In the genomic region with DNA sequence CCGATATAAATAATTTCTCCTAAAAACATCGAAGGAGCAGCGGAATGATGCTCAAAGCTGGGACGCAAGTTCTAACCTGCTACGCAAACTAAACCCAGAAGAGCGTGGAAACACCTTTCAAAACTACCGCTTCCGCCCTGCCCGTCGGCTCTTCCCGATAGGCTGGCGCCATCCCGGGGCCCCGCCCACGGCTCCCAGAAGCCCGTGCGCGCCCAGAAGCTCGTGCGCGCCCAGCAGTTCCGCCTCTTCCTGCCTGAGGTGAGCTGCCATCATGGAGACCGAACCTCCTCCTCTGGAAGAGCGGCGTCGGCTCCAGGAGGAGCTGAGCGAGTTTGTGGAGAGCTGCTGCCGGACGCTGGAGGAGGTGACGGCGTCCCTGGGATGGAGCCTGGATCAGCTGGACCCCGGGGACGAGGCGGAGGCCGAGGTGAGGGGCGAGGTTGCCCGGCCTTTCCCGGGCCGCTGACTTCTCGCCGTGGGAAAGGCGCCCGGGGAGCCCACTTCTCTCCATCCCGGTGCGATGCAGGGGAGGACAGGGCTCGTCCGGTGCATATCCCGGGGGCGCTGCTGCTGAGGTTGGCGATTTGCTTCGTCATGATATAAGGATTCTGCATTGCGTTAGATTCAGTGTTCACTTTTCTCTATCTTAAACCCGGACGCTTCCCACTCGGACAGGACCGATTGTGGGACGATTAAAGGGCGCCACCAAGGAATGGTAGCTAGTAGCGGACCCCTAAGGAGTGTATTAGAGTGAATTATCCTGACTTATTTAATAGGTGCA, we compare ENCODE assay signal across 8 mouse cellular contexts. TPM values are rescaled to one million over a fixed set of nuclear protein-coding genes. Genes with fewer than 3 reads are reported as not detected.
DNase-seq lines count a peak whose midpoint lies in the region; ATAC-seq lines count a peak whose summit lies in the region.

A gene (plus strand): TSS at position 237 of the 781 bp plus-strand sequence.

- H3K9ac ChIP-seq in hindbrain, embryonic 14.5 days = peak within 1 kb of the TSS; percentile 80

- peak within 1 kb of the TSS; percentile 84 for H3K27ac ChIP-seq in hindbrain, embryonic 14.5 days

- DNase-seq in R1 (ENCODE audit: low read depth, low spot score) = peak; percentile 95
- peak; percentile 90 to 93 for DNase-seq in cerebellum, postnatal 25 days
- DNase-seq in frontal cortex, postnatal 25 days (ENCODE audit: low spot score in 2 of 2) = peak; percentile 71 to 74
- peak; percentile 96 for DNase-seq in hindbrain, embryonic 14.5 days (ENCODE audit: low spot score)
- peak; percentile 87 to 88 for DNase-seq in layer of hippocampus, postnatal 36 days
- peak; percentile 93 for DNase-seq in lung, postnatal 36 days
- DNase-seq in retina, postnatal 1 day = peak; percentile 95
- DNase-seq in urinary bladder, adult 18-20 months (ENCODE audit: low spot score in 2 of 2) = peak; percentile 70 to 84

- peak within 1 kb of the TSS; percentile 80 for H3K4me3 ChIP-seq in hindbrain, embryonic 14.5 days (replicated peaks; ENCODE audit: low read length)

- peak; percentile 99 for ATAC-seq in hindbrain, embryonic 14.5 days (ENCODE audit: low FRiP score)

- WGBS in hindbrain, embryonic 14.5 days = under 1% methylated on average over 59 of the region's 59 CpGs

- peak within 1 kb of the TSS; percentile 61 for H3K4me2 ChIP-seq in hindbrain, embryonic 14.5 days (replicated peaks)

- H3K27me3 ChIP-seq in hindbrain, embryonic 14.5 days (ENCODE audit: control insufficient read depth, insufficient read depth, low read length) = no peaks in the 10 kb centered on the region

- H3K9me3 ChIP-seq in hindbrain, embryonic 14.5 days (ENCODE audit: control insufficient read depth, low read length) = no peaks in the 10 kb centered on the region

- peaks cover 9% of the 10 kb centered on the region for H3K4me1 ChIP-seq in hindbrain, embryonic 14.5 days (replicated peaks; ENCODE audit: control insufficient read depth, insufficient read depth, low read length)

- no peaks in the 10 kb centered on the region for H3K36me3 ChIP-seq in hindbrain, embryonic 14.5 days (replicated peaks; ENCODE audit: control insufficient read depth, insufficient read depth)

RNA-seq across cellular contexts. Expression of the gene that starts here (rescaled TPM):
- 21.2 and 26.0 TPM in 2 replicates for polyA plus RNA-seq in hindbrain, embryonic 14.5 days (2014; fragmentation: Nextera tagmentation; extraction: Ambion mirVana)
- total RNA-seq in layer of hippocampus, postnatal 36 days (2021) = 10 to 100 TPM; 21.5 to 33.8 TPM

Comparison
In these comparisons a context has a peak if more than half of its experiments do, and no peak if none do; other contexts are left out.
1. Peak in every context shown above with its lines: DNase-seq, ATAC-seq, H3K4me3 ChIP-seq and H3K27ac ChIP-seq.